Mouse (Mus musculus) mesoderm, embryonic 11.5 days (tissue): Measurements from ENCODE around the gene Fkbp2.

ENCODE experiments used
- DNase-seq: peaks from one replicate; pipeline ENCODE4 v3.0.0-alpha.2; 2012; ENCODE audit warnings: low read depth, low spot score

The Fkbp2 gene

GRCm38 (mm10) chr19:6980381-6981093 is at the start of gene Fkbp2:
TSS of gene Fkbp2 (minus strand) at chr19:6980501.
- DNase-seq, result peak; percentile 99

GRCm38 (mm10) chr19:7029531-7029930 is 49.2 kb upstream of the Fkbp2 start:
- DNase-seq, result no peak

GRCm38 (mm10) chr19:7020224-7020641 is 39.9 kb upstream of the Fkbp2 start:
- DNase-seq, result peak; percentile 35

GRCm38 (mm10) chr19:7019191-7019590 is 38.9 kb upstream of the Fkbp2 start, which contains the start of gene Fermt3:
TSS of gene Fermt3 (minus strand) at chr19:7019469.
- no peak for DNase-seq

GRCm38 (mm10) chr19:7018546-7018945 is 38.2 kb upstream of the Fkbp2 start:
- no peak for DNase-seq

GRCm38 (mm10) chr19:7017541-7018457 is 37.5 kb upstream of the Fkbp2 start:
- no peak for DNase-seq

GRCm38 (mm10) chr19:7014481-7015135 is 34.3 kb upstream of the Fkbp2 start:
- no peak for DNase-seq

GRCm38 (mm10) chr19:7013984-7014383 is 33.7 kb upstream of the Fkbp2 start:
- no peak for DNase-seq

GRCm38 (mm10) chr19:7012426-7012825 is 32.1 kb upstream of the Fkbp2 start:
- DNase-seq, result no peak

GRCm38 (mm10) chr19:7006892-7007593 is 26.7 kb upstream of the Fkbp2 start:
- DNase-seq, result no peak

GRCm38 (mm10) chr19:6999360-7000063 is 19.2 kb upstream of the Fkbp2 start:
- DNase-seq, result no peak

GRCm38 (mm10) chr19:6997721-6998290 is 17.5 kb upstream of the Fkbp2 start:
- no peak for DNase-seq

- peak; percentile 91 for DNase-seq
Observed at GRCm38 (mm10) chr19:6996006-6996405, 15.7 kb upstream of the Fkbp2 start, which contains the start of the genes Nudt22 and Trpt1. TSS of gene Nudt22 (minus strand) at chr19:6996117. TSS of gene Trpt1 (plus strand) at chr19:6996131.

GRCm38 (mm10) chr19:6995255-6995991 is 15.1 kb upstream of the Fkbp2 start:
- DNase-seq, result no peak

GRCm38 (mm10) chr19:6994489-6994888 is 14.2 kb upstream of the Fkbp2 start:
- DNase-seq, result no peak

- DNase-seq, result no peak
Observed at GRCm38 (mm10) chr19:6994002-6994401, 13.7 kb upstream of the Fkbp2 start.

GRCm38 (mm10) chr19:6993011-6993770 is 12.9 kb upstream of the Fkbp2 start:
- DNase-seq, result no peak

- DNase-seq, result peak; percentile 97
Observed at GRCm38 (mm10) chr19:6992011-6992858, 11.9 kb upstream of the Fkbp2 start, which contains the start of gene Dnajc4. TSS of gene Dnajc4 (minus strand) at chr19:6992572.
